Mouse (Mus musculus) limb, embryonic 10.5 days (tissue): ENCODE measurements at regions not wholly inside any gene's neighbourhood (a gene's known extent, or its start where the extent isn't known, plus 50 kb on each side); places are given as distances from the start of the nearest gene placed in this dataset.

ENCODE experiments used
- DNase-seq: peaks from one replicate; pipeline ENCODE4 v3.0.0-alpha.2; 2017; ENCODE audit warnings: low spot score
- H3K27ac ChIP-seq: fragments of 300-500 bp; sonication (generic); 2 replicates; pipeline ENCODE4 v1.5.1; 2016; ENCODE audit warnings: mild to moderate bottlenecking
- H3K27me3 ChIP-seq: fragments of 300-500 bp; sonication (generic); 2 replicates; pipeline ENCODE4 v1.6.1; 2016; ENCODE audit warnings: low read depth, mild to moderate bottlenecking; ENCODE audit not compliant: poor library complexity, severe bottlenecking
- H3K36me3 ChIP-seq: fragments of 300-500 bp; sonication (generic); 2 replicates; pipeline ENCODE4 v1.6.1; 2016; ENCODE audit warnings: mild to moderate bottlenecking, moderate library complexity
- H3K4me1 ChIP-seq: fragments of 300-500 bp; sonication (generic); 2 replicates; pipeline ENCODE4 v1.6.1; 2016
- H3K4me3 ChIP-seq: fragments of 300-500 bp; sonication (generic); 2 replicates; pipeline ENCODE4 v1.5.1; 2016; ENCODE audit warnings: mild to moderate bottlenecking, moderate library complexity
- H3K9me3 ChIP-seq: fragments of 300-500 bp; sonication (generic); replicated peaks from 2 replicates; pipeline ENCODE4 v1.6.1; 2016; ENCODE audit warnings: mild to moderate bottlenecking
- WGBS: fragments of 180-500 bp; shearing (Covaris S2); methylation state at CpG from one replicate; pipeline ENCODE4 v1.1.7; 2016; 5-methylcytosine and 5-hydroxymethylcytosine counted together

DNA sequence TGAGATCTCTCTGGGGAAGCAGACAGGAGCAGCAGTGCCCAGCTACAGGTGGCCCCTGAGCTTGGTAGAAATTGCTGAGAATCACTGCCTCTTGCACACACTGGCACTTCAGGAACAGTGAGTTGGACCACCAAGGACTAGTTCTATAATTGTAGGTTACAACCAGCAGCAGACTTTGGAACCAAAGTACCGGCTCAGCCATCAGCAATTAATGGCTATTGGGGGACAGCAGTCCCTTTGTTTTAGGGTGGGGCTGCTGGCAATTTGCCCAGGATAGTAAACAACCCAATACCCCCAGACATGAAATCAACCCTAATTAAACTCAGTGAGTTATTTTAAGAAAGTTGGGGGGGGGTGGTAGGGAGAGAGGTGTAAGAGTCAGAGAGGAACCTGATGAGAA lies 190.8 kb upstream of the Nampt start:
- Histone ChIP-seq H3K27ac (no peak overlapping the region), H3K9me3 (no peaks in the 10 kb centered on the region), H3K4me3 (no peak overlapping the region), H3K4me1 (no peaks in the 10 kb centered on the region), H3K27me3 (no peaks in the 10 kb centered on the region), H3K36me3 (no peaks in the 10 kb centered on the region)
- WGBS, result 66% methylated on average over 1 of the region's 1 CpGs
- no peak for DNase-seq

DNA sequence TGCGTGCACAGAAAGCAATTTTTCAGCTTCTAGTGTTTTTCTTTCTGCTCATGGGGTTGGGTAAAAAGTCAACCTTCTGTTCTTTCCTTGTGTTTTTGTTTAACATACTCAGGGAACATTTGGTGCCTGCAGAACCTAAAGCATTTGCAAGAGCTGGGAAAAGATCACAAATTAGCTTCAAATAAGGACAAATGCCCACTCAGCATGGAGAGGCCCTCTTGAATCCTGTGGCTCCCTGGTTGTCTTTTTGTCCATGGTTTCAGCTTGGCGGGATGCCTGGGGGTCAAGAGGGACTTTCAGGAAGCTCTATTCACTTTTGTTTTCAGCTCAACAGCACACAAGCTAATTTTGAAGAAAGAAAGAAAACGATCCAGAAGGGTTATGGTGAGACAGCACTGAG lies 186.4 kb upstream of the Nampt start:
- DNase-seq, result no peak
- H3K4me3 ChIP-seq, result no peak overlapping the region
- WGBS, result 81% methylated on average over 3 of the region's 3 CpGs

DNA sequence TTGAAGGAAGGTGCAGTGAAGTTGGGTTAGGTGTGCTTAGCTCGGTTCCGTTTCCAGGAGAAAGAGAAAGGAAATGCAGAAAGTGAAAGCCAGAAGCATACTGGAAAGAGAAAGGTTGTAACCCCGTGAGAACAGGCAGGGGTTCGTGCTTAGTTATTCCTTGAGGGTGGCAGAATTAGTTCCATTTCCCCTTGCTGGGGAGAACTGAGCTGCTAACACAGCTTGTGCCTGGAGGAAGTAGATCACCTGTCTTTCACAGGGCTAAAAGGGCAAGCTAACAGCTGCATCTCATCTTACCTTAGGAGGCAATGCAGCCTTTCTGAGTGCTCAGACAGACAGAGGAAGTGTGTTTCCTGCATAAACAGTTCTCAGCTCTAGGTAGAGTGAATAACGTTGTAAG lies 184.3 kb upstream of the Nampt start:
- no peak overlapping the region for H3K4me3 ChIP-seq
- 62% methylated on average over 5 of the region's 5 CpGs for WGBS
- no peaks in the 10 kb centered on the region for H3K27me3 ChIP-seq

More for the DNA sequence above, 186.4 kb upstream of the Nampt start:
- Histone ChIP-seq H3K27me3 (no peaks in the 10 kb centered on the region), H3K36me3 (no peaks in the 10 kb centered on the region), H3K9me3 (no peaks in the 10 kb centered on the region), H3K27ac (no peak overlapping the region), H3K4me1 (peaks cover 5% of the 10 kb centered on the region; the same call in 1 of the 2 replicates)

DNA sequence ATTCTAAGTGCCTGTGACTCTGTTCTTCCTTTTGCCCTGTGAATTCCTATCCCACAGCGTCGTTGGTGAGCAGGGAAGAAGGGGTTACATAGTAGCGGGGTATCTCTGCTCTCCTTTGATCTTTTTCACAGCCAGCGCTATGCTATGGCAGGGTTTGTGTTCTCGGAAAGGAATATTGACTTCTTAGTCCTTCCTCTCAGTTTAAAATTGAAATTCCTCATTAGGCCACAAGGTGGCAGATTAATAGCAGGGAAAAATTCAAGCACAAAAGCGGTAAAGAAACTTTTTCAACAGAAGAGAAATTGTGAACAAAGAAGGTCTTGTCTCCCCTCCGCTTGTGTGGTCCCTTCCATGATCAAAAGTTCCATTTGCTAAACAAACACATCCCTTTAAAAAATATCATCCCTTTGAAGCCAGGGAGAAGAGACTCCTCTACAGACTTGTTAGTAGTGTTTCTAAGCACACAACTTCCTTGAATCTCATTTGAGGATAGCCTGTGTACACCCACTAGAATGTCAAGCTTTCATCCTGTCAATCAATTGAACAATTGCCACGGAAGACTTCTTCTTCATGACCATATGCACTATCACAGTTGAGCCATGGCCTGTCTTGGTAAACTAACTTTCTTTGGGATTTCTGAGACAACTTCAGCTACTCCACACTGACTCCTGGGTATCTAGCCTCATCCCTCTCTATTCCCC lies 181.8 kb upstream of the Nampt start:
- Histone ChIP-seq H3K4me1 (peaks cover 5% of the 10 kb centered on the region; the same call in 1 of the 2 replicates), H3K27me3 (no peaks in the 10 kb centered on the region), H3K4me3 (no peak overlapping the region), H3K27ac (peak overlapping the region; percentile 28; the same call in 1 of the 2 replicates), H3K9me3 (no peaks in the 10 kb centered on the region), H3K36me3 (no peaks in the 10 kb centered on the region)
- 8% methylated on average over 8 of the region's 8 CpGs for WGBS
- no peak for DNase-seq

More for the DNA sequence above, 184.3 kb upstream of the Nampt start:
- DNase-seq, result no peak
- Histone ChIP-seq H3K9me3 (no peaks in the 10 kb centered on the region), H3K27ac (no peak overlapping the region; the same call in 1 of the 2 replicates), H3K4me1 (peaks cover 5% of the 10 kb centered on the region; the same call in 1 of the 2 replicates), H3K36me3 (no peaks in the 10 kb centered on the region)

DNA sequence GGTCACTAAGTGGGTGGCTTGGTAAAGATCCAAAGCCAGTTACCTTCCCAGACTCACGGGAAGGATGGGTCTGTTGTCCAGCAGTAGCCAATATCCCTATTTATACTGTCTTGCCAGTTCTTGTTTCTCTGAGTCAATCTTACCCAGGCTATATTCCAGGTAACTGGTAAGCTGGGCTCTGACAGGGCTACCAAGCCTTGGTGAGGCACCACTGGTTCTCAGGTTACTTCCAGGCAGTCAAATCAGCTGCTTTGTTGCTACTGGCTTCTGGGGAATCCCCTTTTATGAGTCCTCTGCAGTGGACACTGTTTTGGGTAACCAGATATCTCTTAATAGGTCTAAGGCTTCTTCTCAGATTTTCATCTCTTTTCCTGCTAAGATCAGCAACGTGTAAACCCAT lies 178.8 kb upstream of the Nampt start:
- Histone ChIP-seq H3K27ac (no peak overlapping the region), H3K4me3 (no peak overlapping the region), H3K4me1 (no peaks in the 10 kb centered on the region), H3K9me3 (no peaks in the 10 kb centered on the region), H3K36me3 (no peaks in the 10 kb centered on the region), H3K27me3 (no peaks in the 10 kb centered on the region)
- DNase-seq, result no peak
- WGBS, result 70% methylated on average over 2 of the region's 2 CpGs

DNA sequence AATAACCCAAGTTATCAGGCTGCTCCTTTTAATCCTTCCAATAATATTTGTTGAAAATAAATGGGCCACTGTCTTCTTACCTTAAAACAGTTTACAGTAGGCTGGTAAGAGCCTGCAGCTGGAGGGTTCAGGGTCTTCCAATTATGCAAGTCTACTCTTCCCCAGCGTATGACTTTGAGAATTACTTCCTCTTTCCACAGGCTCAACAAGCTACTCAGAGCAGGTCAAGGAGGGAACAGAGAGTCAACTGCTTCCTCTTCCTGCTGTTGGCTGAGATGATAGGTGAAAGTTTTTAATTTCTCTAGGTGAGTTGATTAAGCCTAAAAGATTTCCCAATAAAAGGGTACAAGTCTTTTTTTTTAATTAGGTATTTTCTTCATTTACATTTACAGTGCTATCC lies 176.9 kb upstream of the Nampt start:
- Histone ChIP-seq H3K9me3 (no peaks in the 10 kb centered on the region), H3K36me3 (no peaks in the 10 kb centered on the region), H3K4me1 (no peaks in the 10 kb centered on the region), H3K4me3 (no peak overlapping the region), H3K27ac (no peak overlapping the region), H3K27me3 (no peaks in the 10 kb centered on the region)
- no peak for DNase-seq
- WGBS, result 78% methylated on average over 1 of the region's 1 CpGs

DNA sequence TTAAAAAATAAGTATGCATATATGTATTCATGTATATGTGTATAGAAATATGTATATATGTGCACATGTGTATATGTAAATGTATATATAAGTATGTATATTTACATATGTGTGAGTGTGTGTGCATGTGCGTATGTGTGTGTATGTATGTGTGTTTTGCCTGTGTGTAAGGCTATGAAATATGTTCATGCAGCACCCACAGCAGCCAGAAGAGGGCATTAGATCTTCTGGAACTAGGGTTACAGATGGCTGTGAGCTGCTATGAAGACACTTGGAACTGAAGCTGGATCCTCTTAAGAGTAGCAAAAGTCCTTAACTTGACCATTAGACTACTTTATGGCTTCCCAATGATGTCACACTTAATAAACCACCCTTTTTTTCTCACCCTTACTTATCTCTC lies 166.2 kb upstream of the Nampt start:
- no peak for DNase-seq
- Histone ChIP-seq H3K27ac (no peak overlapping the region), H3K36me3 (no peaks in the 10 kb centered on the region), H3K4me3 (no peak overlapping the region), H3K4me1 (no peaks in the 10 kb centered on the region), H3K27me3 (no peaks in the 10 kb centered on the region), H3K9me3 (no peaks in the 10 kb centered on the region)
- 92% methylated on average over 1 of the region's 1 CpGs for WGBS

DNA sequence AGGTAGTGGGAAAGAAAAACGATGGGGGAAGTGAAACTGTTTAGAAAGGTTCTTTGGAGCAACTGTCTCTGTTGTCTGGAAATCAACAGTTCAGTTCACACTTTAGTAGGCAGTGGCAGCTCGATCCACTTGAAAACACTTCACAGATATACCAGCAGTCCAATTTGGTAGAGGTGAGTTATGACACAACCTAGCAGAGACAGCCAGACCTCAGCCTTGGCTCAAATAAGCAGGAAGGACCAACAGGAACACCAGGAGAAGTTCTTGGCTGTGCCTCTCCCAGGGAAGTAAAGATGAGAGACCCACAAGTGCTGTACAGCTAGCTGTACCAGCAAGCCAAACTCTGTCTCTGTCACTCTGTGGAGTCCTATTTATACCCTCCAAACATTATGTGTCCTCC lies 163.2 kb upstream of the Nampt start:
- H3K4me3 ChIP-seq, result no peak overlapping the region
- H3K36me3 ChIP-seq, result no peaks in the 10 kb centered on the region
- DNase-seq, result no peak
- H3K4me1 ChIP-seq, result no peaks in the 10 kb centered on the region
- 82% methylated on average over 2 of the region's 2 CpGs for WGBS
- H3K27ac ChIP-seq, result no peak overlapping the region
- H3K9me3 ChIP-seq, result no peaks in the 10 kb centered on the region
- no peaks in the 10 kb centered on the region for H3K27me3 ChIP-seq

DNA sequence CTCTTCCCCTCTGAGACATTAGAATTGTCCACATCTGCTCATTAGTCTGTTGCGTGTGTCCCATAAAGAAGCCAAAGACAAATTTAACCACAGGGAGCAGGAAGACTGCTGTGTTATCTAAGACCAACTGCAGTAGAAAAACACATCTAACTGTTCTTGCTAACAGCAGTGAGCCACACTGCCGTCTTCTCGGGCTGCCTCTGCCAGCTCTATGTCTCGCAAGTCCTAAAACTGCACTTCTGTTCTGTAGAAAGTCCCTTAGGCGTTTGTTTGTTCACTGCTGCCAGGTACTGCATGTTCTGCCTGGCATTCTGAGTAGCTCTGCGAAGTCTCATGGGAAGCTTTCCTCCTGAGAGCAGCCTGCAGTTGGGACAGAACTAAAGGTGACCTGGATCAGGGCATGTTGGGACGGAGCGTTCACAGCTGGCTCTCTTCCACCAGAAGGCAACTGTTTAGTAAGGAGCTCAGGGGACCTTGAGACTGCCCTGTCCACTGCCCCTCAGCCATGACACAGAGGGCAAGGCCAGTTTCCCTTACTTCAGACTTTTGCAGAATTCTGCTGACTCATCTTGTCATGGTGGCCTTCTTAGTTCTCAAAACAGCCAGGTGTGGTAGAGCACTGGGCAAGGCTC lies 157.4 kb upstream of the Nampt start:
- WGBS, result 89% methylated on average over 8 of the region's 8 CpGs
- Histone ChIP-seq H3K4me1 (no peaks in the 10 kb centered on the region), H3K9me3 (no peaks in the 10 kb centered on the region)

DNA sequence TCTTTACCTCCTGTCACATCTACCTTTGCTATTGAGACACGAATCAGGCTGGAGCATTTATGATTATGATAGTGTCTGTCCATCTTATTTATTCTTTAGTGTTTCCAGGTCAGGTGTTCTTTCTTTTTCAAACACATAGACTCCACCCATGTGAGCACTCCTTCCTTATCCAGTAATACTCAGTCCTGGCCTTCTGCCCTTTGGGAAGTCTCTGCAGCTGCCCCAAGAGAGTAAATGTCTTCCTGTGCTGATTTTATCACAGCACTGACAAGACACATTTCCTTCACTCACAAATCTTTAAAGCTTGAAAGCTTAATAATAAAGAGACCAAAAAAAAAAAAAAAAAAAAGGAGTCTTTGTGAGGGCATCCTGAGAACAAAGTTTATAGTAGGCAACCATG lies 153.3 kb upstream of the Nampt start:
- H3K9me3 ChIP-seq, result no peaks in the 10 kb centered on the region

More for the DNA sequence above, 157.4 kb upstream of the Nampt start:
- H3K27ac ChIP-seq, result no peak overlapping the region
- no peak for DNase-seq
- H3K36me3 ChIP-seq, result no peaks in the 10 kb centered on the region
- H3K4me3 ChIP-seq, result no peak overlapping the region
- H3K27me3 ChIP-seq, result no peaks in the 10 kb centered on the region

DNA sequence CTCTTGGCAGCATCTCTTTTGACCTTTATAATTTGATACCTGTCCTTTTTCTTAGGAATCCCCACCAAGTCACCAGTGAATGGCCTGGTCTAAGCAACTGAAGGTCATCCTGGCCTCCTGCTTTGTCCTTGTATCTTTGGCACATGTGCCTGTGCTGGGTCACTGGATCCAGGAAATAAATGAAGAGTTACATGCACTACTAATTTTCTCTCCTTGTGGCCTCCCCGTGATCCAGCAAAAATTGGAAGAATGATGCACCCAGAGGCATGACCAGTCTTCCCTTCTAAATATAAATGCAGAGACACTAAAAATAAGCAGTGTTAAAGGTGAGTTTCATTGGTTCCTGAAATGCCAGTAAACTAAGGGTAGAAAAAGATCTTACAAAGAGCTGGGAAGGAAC lies 141.4 kb upstream of the Nampt start:
- no peaks in the 10 kb centered on the region for H3K36me3 ChIP-seq
- no peak for DNase-seq
- H3K4me1 ChIP-seq, result no peaks in the 10 kb centered on the region
- 93% methylated on average over 1 of the region's 1 CpGs for WGBS
- H3K27ac ChIP-seq, result no peak overlapping the region
- H3K27me3 ChIP-seq, result no peaks in the 10 kb centered on the region
- no peaks in the 10 kb centered on the region for H3K9me3 ChIP-seq
- H3K4me3 ChIP-seq, result no peak overlapping the region

More for the DNA sequence above, 153.3 kb upstream of the Nampt start:
- Histone ChIP-seq H3K27me3 (no peaks in the 10 kb centered on the region), H3K4me3 (no peak overlapping the region), H3K4me1 (no peaks in the 10 kb centered on the region), H3K36me3 (no peaks in the 10 kb centered on the region), H3K27ac (no peak overlapping the region)
- DNase-seq, result no peak
- 93% methylated on average over 1 of the region's 1 CpGs for whole genome bisulfite sequencing

DNA sequence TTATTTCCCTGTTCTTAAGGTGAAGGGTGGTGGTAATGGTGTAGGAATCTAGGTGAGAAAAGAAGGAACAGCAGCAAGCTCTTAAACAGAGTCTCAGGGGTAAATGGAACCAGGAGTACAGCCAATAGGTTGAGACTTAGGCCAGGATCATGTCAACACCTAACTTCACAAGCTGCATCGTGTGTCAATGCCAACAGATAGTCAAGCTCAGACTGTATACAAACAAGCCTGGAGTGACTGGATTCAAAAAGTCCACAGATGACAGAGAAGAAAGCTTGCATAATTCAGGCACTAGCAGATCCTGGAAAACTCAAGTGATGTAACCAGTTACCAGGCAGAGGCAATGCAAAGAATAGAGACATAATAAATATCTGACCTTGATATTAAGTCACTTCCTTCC lies 140.6 kb upstream of the Nampt start:
- H3K27ac ChIP-seq, result no peak overlapping the region
- H3K36me3 ChIP-seq, result no peaks in the 10 kb centered on the region
- H3K27me3 ChIP-seq, result no peaks in the 10 kb centered on the region
- 75% methylated on average over 1 of the region's 1 CpGs for WGBS
- DNase-seq, result no peak
- H3K9me3 ChIP-seq, result no peaks in the 10 kb centered on the region
- no peak overlapping the region for H3K4me3 ChIP-seq
- no peaks in the 10 kb centered on the region for H3K4me1 ChIP-seq

DNA sequence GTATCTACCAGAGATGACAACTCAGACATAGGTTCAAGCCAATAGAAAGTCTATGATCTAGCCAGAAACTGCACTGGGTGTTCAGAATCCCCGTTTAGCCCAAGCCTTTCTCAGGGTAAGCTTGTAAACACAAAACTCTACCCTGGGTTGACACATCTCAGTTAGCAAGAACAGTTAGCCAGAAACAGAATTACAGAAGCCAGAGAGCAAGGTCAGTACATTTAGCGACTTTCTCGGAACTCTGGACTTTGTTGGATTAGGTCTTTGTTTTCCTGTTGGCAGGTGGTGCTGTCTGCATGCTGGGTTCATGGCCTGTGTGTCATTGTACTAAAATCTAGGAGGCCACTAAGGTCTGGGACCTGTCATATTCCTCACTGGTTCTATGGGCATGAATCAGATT lies 137.4 kb upstream of the Nampt start:
- Histone ChIP-seq H3K9me3 (no peaks in the 10 kb centered on the region), H3K4me1 (no peaks in the 10 kb centered on the region), H3K4me3 (no peak overlapping the region), H3K27me3 (no peaks in the 10 kb centered on the region), H3K27ac (no peak overlapping the region), H3K36me3 (no peaks in the 10 kb centered on the region)
- 81% methylated on average over 3 of the region's 3 CpGs for WGBS
- DNase-seq, result no peak
